Mouse (Mus musculus): ENCODE results near the gene Chn1.

Chn1 gene

DNA sequence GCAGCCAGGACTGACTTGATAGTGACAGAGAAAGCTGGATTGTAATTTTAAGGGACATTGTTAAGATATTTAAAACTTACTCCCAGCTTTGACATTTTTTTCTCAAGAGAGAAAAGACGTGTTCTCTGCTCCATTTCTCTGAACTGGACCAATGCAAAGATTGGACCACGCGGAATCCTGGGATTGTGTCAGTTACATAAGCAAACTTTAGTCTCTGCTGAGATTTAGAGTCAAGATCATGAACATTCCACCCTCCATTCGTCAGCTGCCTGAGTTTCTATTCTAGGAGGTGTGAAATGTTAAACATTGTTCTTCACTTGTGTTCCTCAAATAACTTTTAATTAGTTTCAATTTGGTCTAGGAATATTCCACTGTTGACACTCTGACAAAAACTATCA is 188.0 kb downstream of the Chn1 start:
- no peak for DNase-seq

DNA sequence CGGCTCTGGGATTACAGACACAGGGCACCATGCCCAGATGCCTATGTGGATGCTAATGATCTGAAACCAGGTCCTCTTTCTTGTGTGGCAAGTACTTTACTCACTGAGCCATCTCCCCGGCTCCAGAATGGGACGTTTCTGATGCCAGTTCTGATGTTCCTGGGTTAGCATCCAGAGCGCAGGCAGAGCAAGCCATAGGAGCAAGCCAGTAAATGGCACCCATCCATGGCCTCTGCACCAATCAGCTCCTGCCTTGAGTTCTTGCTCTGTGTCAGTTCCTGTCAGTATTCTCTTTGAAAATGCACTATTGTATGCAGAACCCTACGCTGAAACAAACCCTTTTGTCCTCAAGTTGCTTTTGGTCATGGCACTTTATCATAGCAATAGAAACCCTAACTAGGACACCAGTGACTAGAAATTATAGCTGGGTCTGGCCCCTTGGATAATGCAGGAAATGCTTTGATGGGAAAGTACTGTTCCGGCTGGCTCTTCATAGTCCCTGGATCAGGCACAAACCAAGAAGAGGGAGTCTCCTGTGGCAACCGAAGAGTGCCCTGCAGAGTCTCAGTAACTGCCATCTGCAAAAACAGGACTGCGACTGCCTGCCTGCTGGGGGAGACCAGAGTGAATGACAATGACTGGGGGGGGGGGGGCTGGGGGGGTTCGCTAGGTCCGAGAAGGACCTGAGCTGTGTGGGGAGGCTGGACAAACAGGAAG is 188.6 kb downstream of the Chn1 start:
- DNase-seq: no peak

DNA sequence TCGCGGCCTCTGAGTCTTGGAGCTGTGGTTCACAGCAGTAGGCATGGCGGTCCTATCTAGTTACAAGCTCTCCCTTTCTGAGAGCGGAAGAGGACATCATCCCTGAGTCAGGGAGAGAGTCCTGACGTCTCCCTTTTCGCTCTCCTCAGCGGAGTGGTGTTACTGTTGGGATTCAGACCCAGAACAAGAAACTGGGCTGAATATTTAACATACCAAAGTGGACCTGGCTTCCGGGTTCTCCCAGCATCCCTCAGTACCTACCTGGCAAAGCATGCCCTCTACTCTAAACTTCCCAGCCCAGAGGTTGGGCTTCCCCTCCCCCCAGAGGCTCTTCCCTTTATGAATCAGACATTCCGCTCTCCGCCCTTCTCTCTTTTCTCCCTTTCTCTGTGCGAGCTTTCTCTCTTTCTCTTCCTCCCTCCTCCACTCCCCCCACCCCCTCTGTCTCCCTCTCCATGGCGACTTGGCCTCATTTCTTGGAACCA is 189.8 kb downstream of the Chn1 start:
- DNase-seq: peak; percentile 58

DNA sequence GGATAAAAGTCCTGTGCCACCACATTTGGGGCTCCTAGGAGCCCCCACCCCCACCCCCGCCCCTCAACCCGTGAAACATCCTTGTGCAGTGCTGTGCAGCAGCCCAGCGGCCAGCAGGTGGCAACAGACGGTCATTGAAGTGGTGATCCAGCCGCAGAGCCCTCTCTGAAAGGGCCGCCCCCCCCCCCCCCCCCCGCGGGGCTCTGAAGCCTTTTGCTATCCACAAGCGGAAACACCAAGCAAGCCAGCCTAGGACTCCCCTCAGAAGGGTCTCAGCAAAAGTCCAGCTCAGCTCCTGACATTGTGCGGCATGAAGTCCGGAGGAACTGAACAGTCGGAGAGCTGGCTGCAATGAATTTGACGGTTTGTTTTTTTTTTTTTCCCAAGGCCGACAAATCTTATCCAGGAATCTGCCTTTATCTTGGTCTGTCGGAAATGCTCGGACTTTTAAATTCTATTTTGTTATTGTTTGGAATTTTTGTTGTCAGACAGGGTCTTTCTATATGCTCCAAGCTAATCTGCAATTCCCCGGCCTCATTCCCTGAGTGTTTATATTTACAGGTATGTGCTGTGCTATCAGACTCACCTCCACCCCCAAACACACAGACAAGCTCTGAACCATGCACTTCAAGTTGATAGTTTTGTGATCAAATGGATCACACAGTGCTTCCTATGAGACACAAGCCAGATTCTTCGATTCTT is 190.3 kb downstream of the Chn1 start:
- DNase-seq: peak; percentile 92

GRCm38 (mm10) chr2:73580720-73581119 is 194.4 kb downstream of the Chn1 start:
- DNase-seq: no peak

DNA sequence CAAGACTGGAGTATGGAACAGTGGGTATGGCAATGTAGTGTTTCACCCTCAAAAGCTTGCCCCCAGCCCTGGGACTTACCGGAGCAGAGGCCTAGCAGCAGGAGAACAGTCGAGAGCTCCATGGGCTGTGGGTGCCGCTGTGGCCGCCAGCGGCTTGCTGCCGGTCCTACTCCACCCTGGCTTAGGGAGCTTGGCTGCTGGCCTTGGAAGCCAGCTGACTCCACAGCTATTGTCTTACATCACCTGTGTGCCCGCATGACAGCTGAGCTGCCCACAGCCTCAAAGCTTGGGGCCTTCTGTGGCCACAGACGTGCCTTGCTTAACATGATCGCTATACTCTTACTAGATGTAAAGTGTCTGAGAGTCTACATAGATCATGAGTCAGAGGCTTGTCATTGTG is 195.0 kb downstream of the Chn1 start, which contains the start of gene Chrna1:
Gene Chrna1 (minus strand): TSS at position 173 of the 400 bp plus-strand sequence.
- DNase-seq: no peak

DNA sequence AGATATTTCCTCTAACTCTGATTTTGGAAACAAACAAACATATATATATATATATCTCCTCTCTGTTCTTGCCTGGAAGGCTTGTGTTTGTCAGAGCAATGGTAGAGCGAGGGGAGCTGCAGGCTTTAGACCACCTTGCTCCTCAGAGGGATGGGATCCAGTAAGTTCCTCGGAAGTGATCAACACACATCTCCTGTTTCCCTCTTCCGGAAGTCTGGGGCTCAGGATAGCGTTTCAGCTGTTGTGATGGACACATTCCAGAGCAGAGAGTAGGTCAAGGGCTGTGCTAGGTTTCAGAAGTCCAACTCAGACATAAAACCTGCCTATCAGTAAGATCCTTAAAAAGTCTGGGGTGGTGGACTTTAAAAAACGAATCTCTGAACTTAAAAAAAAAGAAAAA is 196.0 kb downstream of the Chn1 start:
- no peak for DNase-seq

DNA sequence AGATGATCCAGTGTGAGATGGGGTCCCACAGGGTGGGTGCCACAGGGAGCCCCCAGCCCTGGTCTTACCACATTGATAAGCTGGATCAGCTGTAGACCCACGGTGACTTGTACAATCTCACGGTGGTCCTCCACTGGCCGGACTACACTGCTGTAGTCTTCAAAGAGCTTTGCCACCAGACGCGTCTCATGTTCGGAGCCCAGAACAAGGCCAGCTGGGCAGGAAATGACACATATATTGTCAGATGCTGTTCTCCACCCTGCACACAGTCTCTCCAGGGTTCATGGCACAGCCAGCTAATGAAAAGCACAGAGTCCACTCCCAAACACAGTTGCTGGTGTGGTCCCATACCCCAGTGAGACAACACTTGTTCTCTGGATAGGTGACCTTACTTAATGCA is 200.7 kb downstream of the Chn1 start:
- DNase-seq: no peak

DNA sequence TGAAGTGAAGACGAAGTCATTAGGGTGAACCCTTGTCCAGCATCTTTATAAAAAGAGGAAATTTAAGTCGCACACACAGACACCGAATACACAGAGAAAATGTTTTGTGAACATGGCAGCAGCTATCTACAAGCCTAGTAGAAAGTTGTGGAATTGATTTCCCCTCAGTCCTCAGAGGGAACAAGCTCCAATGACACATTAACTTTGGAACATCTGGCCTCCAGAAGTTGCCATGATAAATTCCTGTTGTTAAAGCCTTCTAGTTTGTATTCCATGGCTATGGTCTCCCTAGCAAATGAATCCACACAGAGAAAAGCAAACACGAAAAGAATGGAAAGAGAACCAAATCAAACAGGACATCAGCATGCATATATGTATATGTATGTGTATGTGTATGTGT is 201.6 kb downstream of the Chn1 start:
- DNase-seq: no peak

- peak; percentile 83 for DNase-seq
These were observed 202.4 kb downstream of the Chn1 start for GRCm38 (mm10) chr2:73572539-73573372.

- DNase-seq: no peak
These were observed 203.2 kb downstream of the Chn1 start for GRCm38 (mm10) chr2:73571901-73572300.

DNA sequence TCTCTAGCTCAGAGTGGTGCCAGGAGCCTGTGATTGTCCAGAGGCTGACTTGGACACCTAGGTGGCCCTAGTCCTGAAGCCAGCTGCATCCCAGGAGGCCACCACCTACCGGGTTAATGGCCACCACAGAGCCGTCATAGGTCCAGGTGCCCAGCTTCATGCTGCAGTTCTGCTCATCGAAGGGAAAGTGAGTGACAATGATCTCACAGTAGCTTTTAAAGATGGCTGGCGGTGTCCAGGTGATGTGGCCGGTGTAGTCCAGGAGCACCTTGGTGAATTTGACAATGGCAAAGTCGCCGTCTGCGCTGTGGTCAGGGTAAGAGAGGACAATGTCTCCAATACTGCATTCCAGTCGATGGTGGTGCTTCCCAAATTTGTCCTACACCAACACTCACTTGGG is 203.8 kb downstream of the Chn1 start:
- DNase-seq: no peak

GRCm38 (mm10) chr2:73566989-73567605 is 208.0 kb downstream of the Chn1 start:
- DNase-seq: peak; percentile 78

GRCm38 (mm10) chr2:73566162-73566561 is 209.0 kb downstream of the Chn1 start:
- DNase-seq: peak; percentile 57

- no peak for DNase-seq
These were observed 211.5 kb downstream of the Chn1 start for GRCm38 (mm10) chr2:73563690-73564089.

GRCm38 (mm10) chr2:73562656-73563055 is 212.5 kb downstream of the Chn1 start:
- DNase-seq: no peak

GRCm38 (mm10) chr2:73561665-73562063 is 213.5 kb downstream of the Chn1 start:
- DNase-seq: peak; percentile 69

GRCm38 (mm10) chr2:73560899-73561664 is 214.1 kb downstream of the Chn1 start:
- DNase-seq: no peak

Data from lung, postnatal 10 days (tissue).